ENCODE assay signal across 8 mouse cellular contexts in genomic region chr4:124801552-124802308, GRCm38 (mm10). TPM values are rescaled to one million over a fixed set of nuclear protein-coding genes. Genes with fewer than 3 reads are reported as not detected.
DNase-seq lines count a peak whose midpoint lies in the region; ATAC-seq lines count a peak whose summit lies in the region.

Gene Mtf1 (plus strand): TSS chr4:124802104.

- H3K9ac ChIP-seq in heart, embryonic 12.5 days = peak within 1 kb of the TSS; percentile 87
- peak within 1 kb of the TSS; percentile 95 for H3K9ac ChIP-seq in kidney, embryonic 16.5 days (replicated peaks; ENCODE audit: low read length)

- peak within 1 kb of the TSS; percentile 81 for H3K4me2 ChIP-seq in heart, embryonic 12.5 days
- peak within 1 kb of the TSS; percentile 80 for H3K4me2 ChIP-seq in kidney, embryonic 16.5 days (replicated peaks; ENCODE audit: low read depth, low read length)

- DNase-seq in CD4-positive, CD25-positive, alpha-beta regulatory T cell, adult 2 months (ENCODE audit: low read depth, low spot score) = peak; percentile 93
- DNase-seq in brain, embryonic 18.5 days (ENCODE audit: low read depth, low spot score) = peak; percentile 72
- DNase-seq in liver = peak; percentile 93
- peak; percentile 36 to 72 for DNase-seq in monocyte, adult 2 months (ENCODE audit: low read depth in 1 of 2, low spot score in 2 of 2)
- DNase-seq in spleen, postnatal 14 days (ENCODE audit: low spot score in 2 of 2) = peak; percentile 77 to 85

- peaks cover 45% of the 10 kb centered on the region for H3K4me1 ChIP-seq in erythroblast, embryonic 14.5 days (ENCODE audit: control insufficient read depth)
- H3K4me1 ChIP-seq in heart, embryonic 12.5 days (replicated peaks) = peaks cover 11% of the 10 kb centered on the region
- H3K4me1 ChIP-seq in kidney, embryonic 16.5 days (ENCODE audit: insufficient read depth, low read length) = peaks cover 11% of the 10 kb centered on the region

- H3K27me3 ChIP-seq in erythroblast, embryonic 14.5 days (ENCODE audit: control insufficient read depth) = no peaks in the 10 kb centered on the region
- H3K27me3 ChIP-seq in heart, embryonic 12.5 days (replicated peaks) = no peaks in the 10 kb centered on the region
- H3K27me3 ChIP-seq in kidney, embryonic 16.5 days (ENCODE audit: insufficient read depth, low read length) = no peaks in the 10 kb centered on the region

- peak; percentile 76 for ATAC-seq in heart, embryonic 12.5 days (ENCODE audit: insufficient number of reproducible peaks, low FRiP score)
- peak; percentile 82 for ATAC-seq in kidney, embryonic 16.5 days (ENCODE audit: low FRiP score, low TSS enrichment)

- H3K4me3 ChIP-seq in erythroblast, embryonic 14.5 days (replicated peaks) = peak within 1 kb of the TSS; percentile 84
- H3K4me3 ChIP-seq in heart, embryonic 12.5 days = peak within 1 kb of the TSS; percentile 83
- H3K4me3 ChIP-seq in kidney, embryonic 16.5 days (ENCODE audit: low read length) = peak within 1 kb of the TSS; percentile 74

- H3K27ac ChIP-seq in heart, embryonic 12.5 days (ENCODE audit: poor library complexity, severe bottlenecking) = peak within 1 kb of the TSS; percentile 95
- H3K27ac ChIP-seq in kidney, embryonic 16.5 days (ENCODE audit: low read length) = peak within 1 kb of the TSS; percentile 98

- no peaks in the 10 kb centered on the region for H3K9me3 ChIP-seq in erythroblast, embryonic 14.5 days (ENCODE audit: control insufficient read depth, low read length)
- no peaks in the 10 kb centered on the region for H3K9me3 ChIP-seq in heart, embryonic 12.5 days (replicated peaks)
- no peaks in the 10 kb centered on the region; the same call in 1 of the 2 replicates for H3K9me3 ChIP-seq in kidney, embryonic 16.5 days (ENCODE audit: low read length)

- H3K36me3 ChIP-seq in erythroblast, embryonic 14.5 days (ENCODE audit: control insufficient read depth) = peaks cover 77% of the 10 kb centered on the region
- peaks cover 56% of the 10 kb centered on the region for H3K36me3 ChIP-seq in heart, embryonic 12.5 days
- peaks cover 33% of the 10 kb centered on the region for H3K36me3 ChIP-seq in kidney, embryonic 16.5 days (ENCODE audit: insufficient read depth, low read length)

- WGBS in heart, embryonic 12.5 days = 2% methylated on average over 21 of the region's 21 CpGs
- WGBS in kidney, embryonic 16.5 days = 4% methylated on average over 21 of the region's 21 CpGs

RNA-seq across cellular contexts. Expression of gene Mtf1, which starts in this region (rescaled TPM):
- 3.1 and 3.6 TPM in 2 replicates for polyA plus RNA-seq in erythroblast, embryonic 14.5 days (2012)
- polyA plus RNA-seq in heart, embryonic 12.5 days (2016; fragmentation: Nextera tagmentation; extraction: Ambion mirVana) = 9.8 and 11.6 TPM in 2 replicates
- 13.4 and 14.0 TPM in 2 replicates for polyA plus RNA-seq in kidney, embryonic 16.5 days (2015; fragmentation: Nextera tagmentation; extraction: Ambion mirVana)

Comparison
In these comparisons a context has a peak if more than half of its experiments do, and no peak if none do; other contexts are left out.
1. Peak in every context shown above with its lines: DNase-seq, ATAC-seq, H3K4me3 ChIP-seq and H3K27ac ChIP-seq.